Mouse (Mus musculus) lung, postnatal 36 days (tissue): ENCODE results near the gene Kitl.
A peak's percentile ranks its signal among the peaks of the same experiment; 100 is the strongest.

ENCODE experiments used
- DNase-seq: peaks from one replicate; pipeline ENCODE4 v3.0.0; 2022; ENCODE audit warnings: mixed read lengths

Kitl gene

DNA sequence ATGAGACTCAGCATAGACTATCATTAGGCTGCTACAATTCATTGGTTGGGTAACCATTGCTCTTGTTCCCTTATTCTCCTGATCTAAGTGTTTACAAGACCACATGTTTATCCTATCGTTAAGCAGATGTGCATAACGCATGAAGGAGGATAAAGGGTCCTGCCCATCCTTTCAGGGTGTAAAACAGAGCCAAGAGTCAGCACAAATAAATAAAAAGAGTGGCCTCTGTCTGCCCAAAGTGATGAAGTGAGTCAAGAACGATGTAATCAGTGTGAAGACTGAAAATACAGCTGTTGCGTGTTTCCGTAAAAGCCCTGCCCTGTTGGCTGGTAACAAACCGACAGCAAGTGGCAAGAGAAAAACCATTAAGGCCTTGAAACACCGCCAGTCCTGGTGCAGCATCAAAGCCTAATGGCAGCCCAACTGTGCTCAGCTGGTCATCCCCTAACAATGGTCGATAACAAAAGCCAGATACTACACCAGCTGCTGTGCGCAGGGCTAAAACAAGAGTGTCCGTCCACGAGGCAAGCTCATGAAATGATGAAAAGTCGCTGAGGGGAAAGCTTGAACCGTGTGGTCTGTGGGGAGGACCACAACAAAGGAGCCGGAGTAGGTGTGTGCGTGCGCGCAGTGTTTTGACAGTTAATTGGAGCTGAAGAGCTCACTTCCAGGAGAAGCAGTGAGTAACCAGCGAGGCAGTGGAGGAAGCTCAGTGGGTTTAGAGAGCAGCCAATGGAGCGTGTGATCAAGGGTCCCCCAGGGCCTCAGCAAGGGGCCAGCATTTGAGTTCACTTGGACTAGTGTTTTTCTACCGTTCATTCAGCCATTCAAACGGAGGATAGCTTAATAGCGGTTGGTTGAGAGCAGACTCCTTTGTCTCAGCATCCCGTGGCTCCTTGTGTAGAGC lies 112.7 kb downstream of the Kitl start:
- peak; percentile 44 for DNase-seq

GRCm38 (mm10) chr10:100131657-100132056 lies 116.2 kb downstream of the Kitl start:
- DNase-seq: no peak

- DNase-seq: no peak
These were observed 116.9 kb downstream of the Kitl start for GRCm38 (mm10) chr10:100132304-100132703.

DNA sequence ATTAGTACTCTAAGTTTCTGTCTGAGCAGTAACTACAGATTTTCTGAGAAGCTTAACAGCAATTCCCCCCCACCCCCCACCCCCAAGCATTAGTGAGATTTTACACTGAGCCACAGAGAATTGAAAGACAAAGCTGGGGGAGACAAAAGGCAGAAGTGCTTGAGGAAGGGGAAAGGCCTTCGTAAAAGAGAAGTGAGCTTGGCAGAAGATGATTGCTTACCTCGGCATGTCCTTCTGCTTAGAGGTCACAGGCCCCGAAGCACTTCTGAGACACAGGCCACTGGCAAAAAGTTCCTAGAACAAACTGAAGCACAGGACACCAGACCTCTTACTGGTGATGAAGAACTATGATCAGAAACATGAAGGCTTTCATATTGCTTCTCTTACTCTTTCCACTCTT lies 123.1 kb downstream of the Kitl start:
- no peak for DNase-seq

DNA sequence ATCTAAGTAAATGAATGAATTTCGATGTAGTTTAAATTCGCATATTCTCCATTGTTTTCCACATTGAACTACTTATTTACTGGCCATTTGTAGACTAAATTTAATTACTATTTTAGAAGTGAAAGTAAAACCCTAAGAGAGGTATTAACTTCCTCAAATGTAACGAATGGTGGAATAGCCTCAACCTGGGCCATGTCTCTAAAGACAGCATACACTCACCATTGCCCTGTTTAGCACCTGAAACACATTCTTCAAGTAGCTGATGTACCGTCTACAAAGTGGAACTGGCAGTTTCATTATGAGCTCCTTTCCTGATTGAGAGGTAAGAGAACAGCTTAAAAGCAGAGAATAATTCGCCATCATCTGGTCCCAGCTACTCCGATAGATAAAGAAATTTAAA lies 132.7 kb downstream of the Kitl start:
- DNase-seq: no peak
